Mouse (Mus musculus) mesoderm, embryonic 11.5 days (tissue): ENCODE measurements at regions not wholly inside any gene's neighbourhood (a gene's known extent, or its start where the extent isn't known, plus 50 kb on each side); places are given as distances from the start of the nearest gene placed in this dataset.
A peak's percentile ranks its signal among the peaks of the same experiment; 100 is the strongest.
"Not testable (repeated sequence)": the region's sequence is repeated elsewhere in the genome, so short reads cannot be mapped to it uniquely, and the experiment has no call there.

Experiments
- DNase-seq: peaks from one replicate; pipeline ENCODE4 v3.0.0-alpha.2; 2012; ENCODE audit warnings: low read depth, low spot score

DNA sequence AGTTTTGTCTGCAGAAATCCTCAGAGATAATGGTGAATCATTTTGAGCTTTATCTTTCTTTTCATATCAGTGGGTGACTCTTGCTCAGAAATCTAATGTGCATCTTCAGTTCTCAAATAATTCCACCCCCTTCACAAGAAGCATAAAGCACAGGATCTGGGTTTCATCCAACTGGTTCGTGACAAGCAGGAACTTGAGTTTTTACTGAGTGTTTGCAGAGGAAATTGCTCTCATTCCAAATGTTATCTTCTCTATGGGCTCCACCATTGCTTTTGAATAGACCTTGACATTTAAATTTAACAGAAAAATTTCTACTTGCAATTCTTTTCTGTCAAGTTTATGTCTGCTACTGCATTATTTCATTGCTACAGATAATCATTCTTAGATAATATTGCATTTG, 443.1 kb downstream of the Arl4a start:
- no peak for DNase-seq

DNA sequence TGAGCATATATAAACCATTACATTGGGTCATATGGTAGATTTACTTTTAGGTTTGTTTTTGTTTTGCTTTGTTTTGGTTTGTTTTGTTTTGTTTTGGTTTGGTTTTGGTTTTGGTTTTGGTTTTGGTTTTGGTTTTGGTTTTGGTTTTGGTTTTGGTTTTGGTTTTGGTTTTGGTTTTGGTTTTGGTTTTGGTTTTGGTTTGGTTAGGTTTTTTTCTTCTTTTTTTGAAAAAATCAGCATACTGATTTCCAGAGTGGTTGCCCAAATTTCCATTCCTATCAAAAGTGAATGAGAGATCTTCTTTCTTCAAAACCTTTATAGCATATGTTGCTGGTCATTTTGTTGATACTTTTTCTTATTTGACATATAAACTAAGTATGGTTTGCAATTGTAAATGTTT, 444.0 kb downstream of the Arl4a start:
- not testable (repeated sequence) for DNase-seq

DNA sequence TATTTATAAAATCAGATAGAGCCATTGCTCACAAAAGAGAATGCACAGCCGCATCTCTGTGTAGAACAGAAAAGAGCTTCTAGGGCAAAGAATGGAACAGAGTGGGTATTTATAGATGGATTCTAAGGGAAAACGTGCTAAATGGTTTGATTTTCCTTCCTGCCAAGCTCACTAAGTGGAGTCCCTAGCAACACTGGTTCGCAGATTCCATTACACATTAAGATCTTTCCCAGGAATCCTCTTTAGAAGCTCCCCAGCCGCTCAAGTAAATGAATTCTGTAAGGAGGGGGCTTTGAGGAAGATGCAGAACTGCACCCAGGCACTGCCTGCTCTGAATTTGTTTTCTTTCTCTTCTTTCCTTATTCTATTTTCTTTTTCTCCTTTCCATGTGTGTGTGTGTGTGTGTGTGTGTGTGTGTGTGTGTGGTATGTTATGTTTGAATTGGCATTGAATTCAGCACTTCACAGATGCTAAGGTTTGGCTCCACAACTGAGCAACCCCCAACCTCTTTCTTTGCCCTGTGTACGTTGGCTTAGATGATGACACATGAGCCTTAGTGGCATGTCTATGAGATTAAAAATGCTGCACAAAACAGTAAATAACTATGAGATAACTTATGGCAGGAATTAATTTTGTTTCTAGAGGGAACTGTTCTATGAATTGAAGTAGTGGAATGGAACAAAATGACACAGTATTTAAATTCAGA, 450.5 kb downstream of the Arl4a start:
- no peak for DNase-seq

DNA sequence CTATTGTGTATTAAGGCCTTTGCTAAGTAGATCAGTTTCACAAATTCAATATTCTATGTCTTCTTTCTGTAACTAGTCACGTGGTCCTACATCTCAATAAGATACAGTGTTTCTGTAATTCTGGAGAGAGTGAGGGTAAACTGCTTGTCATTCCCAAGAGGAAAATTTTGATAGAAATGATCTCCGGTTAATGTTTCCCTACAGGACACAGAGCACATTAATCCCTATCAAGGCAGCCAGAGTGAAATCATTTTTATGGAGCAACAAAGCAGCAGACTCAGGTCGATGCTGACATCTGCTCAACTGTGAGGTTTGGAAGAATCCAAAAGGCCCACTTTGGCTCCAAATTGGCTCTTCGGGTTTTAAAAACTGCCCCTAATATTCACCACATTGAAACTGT, 451.7 kb downstream of the Arl4a start:
- DNase-seq, result no peak

DNA sequence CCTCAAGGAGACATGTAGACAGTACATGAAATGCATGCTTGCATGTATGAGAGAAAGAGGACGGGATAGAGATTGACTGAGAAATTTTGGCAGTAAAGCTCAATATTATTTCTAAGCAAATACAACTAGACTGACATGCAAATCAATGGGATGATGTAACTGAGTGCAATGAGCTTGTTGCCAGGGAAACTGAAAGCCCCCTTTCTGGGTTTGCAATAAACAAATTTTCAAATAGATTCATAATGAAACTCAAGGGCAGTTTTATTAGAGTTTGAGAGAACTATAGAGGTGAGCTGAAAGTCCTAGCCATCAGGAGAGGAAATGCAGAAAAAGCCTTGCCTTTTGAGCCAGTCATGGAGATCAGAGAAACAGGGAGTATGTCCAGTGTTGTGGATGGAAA, 460.2 kb downstream of the Arl4a start:
- DNase-seq, result no peak

DNA sequence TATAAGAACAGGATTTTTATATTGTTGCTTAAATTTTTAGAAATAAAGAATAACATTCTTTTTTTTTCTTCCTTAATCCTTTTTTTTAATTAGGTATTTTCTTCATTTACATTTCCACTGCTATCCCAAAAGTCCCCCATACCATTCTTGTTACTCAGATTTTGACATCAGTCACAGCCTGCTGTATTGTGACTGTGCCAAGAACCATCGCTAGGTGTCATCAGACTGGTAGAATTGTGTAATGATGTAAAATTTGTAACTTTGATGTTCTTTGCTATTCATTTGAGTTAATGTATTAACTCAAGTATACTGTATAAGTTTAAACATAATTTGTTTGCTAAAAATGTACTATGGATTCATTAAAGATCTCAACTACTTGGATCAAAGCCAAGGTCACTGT, 465.0 kb downstream of the Arl4a start:
- DNase-seq, result no peak

DNA sequence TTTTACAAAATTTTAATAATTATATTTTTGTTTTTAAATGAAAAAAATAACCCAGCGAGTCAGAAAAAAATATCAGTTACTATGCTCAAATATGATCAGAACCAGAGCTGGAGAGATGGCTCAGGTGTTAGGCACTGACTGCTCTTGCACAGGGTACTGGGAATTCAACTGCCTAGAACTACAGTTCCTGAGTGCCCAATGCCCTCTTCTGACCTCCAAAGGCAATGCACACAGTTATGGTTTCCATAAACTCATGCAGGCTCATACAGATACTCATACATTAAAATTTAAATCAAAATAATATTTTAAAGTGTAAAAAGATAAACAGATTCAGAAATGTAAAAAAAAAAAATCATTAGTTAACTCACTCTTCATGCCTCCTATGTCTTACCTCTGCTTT, 465.7 kb downstream of the Arl4a start:
- no peak for DNase-seq

DNA sequence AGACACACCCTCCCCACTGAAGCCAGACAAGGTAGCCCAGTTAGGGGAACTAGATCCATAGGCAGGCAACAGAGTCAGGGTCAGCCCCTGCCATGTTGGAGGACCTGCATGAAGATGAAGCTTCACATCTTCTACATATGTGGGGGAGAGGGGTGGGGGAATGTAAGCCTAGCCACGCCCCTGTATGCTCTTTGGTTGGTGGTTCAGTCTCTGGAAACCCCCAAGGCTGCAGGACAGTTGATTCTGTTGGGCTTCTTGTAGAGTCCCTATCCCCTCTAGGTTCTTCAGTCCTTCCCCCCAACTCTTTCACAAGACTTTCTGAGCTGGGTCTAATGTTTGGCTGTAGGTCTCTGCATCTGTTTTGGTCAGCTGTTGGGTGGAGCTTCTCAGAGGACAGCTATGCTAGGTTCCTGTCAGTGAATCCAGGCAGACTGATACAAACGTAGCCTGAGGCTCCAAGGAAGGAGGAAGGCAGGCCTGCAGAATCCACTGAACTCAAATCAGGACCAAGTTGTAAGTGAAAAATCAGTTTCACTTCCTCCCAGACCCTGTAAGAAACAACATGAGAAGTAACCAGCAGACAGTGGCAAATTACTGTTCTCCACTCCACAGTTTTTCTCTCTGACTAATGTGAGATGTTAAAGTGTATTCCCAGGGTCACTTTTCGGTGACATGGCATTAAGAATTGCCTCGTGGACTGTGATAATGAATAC, 476.9 kb downstream of the Arl4a start:
- no peak for DNase-seq

DNA sequence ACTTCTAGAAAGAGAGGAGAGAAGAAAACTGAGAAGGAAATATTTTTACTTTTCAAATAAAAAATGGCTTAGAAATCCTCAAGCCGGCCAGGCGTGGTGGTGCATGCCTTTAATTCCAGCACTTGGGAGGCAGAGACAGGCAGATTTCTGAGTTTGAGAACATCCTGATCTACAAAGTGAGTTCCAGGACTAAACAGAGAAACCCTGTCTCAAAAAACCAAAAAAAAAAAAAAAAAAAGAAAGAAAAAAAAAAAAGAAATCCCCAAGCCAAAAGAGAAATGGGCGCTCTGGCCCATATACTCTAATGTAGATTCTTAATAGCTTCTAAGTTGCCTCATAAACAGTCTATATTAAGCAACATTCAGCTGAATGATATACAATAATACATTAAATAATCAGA, 479.3 kb downstream of the Arl4a start:
- DNase-seq, result peak; percentile 35

DNA sequence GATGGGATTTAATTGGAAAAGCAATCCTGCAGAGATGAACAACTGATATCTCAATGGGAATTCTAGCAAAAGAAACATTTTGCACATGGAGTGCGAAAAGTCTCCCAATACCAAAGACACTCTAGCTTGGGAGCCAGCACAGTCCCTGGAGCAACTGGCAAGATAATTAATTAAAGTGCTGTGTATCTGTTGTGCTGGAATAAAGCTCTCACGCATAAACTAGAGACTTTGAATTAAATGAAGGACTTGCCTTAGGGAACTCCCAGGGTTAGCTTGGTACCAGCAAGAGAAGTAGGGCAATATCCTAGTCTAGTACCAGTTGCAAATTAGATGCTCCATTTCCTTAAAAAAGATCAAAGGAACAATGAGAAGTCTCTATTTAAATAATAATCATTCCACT, 501.5 kb downstream of the Arl4a start:
- no peak for DNase-seq

DNA sequence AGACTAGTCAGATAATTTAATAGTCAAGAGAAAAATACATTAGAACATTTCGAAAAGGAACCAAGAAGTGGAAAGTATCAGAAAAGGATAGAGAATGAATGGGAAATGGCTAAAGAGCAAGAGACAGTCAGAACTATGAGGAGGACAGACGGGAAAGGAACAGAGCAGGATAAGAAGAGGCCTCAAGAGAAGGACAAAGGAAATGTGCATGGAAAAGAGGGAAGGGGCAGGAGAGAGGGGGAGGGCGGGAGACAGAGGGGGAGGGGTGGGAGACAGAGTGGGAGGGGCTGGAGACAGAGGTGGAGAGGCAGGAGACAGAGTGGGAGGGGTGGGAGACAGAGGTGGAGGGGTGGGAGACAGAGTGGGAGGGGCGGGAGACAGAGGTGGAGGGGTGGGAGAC, 509.7 kb downstream of the Arl4a start:
- DNase-seq, result no peak

DNA sequence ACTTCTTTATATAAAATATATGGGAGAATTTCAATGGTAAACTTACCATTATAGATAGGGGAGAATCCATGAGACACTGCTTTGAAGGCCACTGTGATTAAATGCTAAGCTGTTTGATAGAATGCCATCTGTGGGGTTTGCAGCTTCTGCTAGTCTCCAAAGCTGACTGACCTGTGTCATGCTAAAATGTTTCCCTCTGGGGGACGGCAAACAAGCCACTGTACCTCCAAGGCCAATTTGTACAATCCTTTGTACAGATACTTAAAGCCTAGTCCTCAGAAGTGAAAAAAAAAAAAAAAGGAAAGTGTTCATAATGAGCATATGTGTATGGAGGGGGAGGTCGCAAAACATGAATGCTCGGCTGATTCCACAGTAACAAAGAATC, 510.6 kb downstream of the Arl4a start:
- DNase-seq, result no peak

DNA sequence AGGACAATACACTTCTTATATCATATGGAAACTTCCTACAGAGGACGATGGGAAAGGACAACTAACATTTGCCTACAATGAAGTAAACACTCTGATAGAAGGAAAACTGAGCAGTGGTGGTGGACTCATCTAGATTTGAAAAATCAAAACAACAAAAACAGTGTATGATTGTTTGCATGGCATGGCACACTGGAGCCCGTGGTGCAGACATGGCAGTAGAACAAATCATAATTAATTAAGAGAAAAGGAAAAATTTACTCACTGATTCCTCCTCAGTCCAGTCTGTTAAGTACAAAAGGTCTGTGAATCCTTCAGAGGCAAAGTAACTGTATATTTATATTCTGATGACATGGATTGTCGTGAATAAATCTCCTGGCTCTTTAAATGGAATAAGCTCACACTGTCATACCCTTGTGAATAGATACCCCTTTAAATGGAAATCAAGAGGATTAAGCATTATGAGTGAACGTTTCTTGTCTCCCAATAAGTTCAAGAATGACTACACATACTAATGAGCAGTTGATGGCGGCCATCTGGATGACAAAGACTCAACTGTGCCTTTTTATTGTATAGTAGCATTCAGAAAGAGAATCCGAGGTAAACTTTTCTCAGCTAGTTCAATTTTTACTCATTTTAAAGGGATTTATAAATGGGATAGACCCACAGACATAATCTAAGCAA, 511.1 kb downstream of the Arl4a start:
- no peak for DNase-seq

DNA sequence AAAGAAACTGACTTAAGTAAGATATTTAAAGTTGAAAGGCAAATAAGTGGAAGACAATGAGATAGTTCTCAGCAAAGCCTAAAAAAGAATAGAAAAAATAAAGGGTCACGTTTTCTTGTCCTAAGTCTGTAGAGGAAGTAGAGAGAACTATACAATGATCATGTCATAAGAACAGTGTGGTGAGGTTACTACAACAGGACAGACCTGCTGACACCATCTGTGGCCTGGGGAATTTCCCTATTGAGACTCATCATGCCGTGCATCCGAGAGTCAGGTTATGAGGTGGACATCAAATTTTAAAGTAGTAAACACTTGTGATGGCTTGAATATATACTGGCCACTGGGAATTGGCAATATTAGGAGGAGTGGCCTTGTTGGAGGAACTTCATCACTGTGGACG, 522.1 kb downstream of the Arl4a start:
- no peak for DNase-seq

DNA sequence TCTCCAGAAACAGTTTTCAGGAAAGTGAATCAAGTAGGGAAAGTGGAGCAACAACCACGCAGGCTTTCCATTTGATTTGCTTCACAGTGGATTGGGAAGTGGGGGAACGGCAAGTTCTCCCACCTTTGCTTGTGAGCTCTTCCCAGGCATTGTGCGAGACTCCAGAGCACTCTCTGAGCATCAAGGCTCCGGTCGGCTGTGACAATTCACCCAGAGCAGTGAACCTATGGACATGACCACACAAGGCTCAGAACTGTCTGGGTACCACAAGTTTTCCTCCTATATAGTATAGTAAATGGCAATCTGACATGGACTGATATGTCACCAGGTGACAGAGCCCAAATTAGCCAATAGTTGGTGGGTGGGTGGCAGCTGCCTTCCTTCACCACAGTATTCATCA, 527.0 kb downstream of the Arl4a start:
- DNase-seq, result no peak

DNA sequence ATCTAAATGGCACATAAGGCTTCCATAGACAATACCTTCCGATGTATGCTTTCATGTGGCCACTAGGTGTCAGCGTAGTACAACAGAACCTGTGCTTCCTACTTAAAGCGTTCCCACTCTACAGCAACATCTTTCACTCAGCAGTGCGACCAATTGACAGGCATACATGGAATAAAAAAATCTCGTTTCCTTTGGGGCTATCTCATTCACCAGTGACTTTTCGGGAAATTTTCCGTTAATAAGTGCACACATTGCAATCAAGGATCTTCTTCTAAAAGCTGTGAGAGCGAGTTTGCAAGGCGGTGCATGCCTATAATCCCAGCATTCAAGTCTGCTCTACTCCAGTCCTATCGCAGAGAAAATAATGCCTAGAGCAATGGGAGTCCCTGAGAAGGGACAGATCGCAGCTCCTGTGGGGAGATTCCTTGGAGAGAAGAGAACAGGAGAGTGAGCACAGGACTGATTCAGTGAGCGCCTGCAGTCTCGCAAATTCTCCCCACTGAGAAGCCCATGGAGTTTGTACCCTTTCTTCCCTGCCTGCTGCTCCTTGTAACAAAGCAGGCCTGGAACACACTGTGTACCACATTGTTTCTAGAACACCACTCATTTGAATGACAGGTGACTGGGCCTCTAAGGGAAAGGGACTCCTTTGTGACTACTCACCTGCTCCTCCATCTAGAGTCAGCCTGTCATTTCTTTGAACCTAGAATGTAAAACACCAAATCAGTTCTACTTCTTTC, 527.6 kb downstream of the Arl4a start:
- DNase-seq, result peak; percentile 78

DNA sequence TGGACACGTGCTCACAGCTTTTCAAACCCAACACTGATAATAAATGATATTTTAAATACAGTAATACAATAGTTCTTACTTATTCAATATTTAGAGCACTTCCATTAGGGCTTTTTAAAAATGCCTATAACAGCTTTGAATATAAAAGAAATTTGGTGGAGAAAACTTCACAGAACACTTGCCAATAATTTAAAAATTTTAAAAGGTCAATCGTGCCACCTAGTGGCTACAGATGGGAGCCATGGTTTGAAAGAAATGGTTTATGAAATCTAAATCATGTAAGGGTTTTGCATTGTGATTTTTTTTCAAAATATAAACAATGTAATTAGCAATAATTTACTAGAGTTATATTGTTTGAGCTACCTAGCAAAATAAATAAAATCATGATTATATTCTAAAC, 541.6 kb downstream of the Arl4a start:
- peak; percentile 45 for DNase-seq

DNA sequence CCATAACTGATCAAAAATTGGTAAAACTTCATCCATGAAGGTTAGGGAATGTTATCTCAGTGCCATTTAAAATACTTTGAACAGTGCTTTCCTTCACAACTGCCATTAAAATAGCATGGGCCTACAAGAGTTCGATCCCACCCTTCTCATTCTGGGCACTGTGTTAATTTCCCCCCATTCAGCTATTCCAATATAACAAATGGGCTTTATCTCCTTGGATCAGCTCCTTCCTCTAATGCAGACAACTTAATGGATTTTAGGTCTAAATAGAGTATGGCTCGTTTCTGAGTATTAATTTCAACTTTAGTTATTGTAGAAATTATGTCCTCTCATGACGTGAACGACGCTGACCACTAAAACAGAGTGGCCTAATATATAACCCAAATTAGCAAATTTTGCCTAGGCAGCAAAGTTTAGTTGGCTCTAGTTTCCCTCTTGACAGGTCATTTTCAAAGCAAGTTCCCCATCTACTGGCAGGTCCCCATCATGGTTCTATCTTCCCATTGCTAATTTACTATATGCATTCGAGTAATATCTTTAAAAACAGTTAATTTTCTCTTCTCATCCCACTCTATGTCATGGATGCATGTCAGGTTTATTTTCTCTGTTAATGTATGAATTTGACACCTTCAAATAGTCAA, 544.1 kb downstream of the Arl4a start:
- DNase-seq, result no peak

DNA sequence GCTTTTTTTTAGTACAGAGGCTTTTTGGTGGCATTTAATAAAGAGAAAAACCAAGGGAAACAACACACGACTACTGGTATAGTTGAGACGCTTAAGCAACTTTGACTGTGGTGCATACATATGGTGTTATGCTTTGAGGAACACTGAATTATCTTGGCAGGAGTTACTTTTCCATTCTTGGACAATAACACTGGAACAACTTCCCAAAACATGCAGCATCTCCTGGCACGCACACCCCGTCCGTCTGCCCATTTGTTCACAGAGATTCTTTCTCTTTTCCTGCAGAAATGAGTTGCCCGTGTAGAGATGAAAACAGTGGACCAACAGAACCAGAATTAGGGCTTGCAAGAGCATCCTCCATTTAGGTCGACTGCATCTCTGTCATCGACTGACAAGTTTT, 544.7 kb downstream of the Arl4a start:
- DNase-seq, result no peak

DNA sequence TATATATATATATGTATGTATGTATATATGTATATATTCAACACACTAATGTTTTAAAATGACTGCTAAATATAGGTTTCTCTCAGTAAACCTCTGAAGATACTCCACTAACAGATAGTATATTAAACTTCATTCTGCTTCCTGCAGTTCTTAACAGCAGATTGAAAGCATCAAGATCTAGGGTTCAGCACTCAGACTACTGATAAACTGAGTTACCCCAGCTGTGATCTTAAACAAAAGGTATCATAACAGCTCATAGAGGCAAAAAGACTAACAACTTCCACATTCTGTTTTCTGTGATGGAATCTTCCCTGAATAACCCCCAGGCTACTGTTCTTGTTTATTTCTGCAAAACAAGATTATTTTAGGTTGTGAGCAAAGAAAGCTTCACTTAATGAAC, 564.8 kb downstream of the Arl4a start:
- no peak for DNase-seq
